Mouse (Mus musculus) adipocyte (in vitro differentiated cells): ENCODE measurements around the gene BC100530.
"Not testable (repeated sequence)": the region's sequence is repeated elsewhere in the genome, so short reads cannot be mapped to it uniquely, and the experiment has no call there.

Source experiments
- DNase-seq: peaks from one replicate; pipeline ENCODE4 v3.0.0-alpha.2; 2016; ENCODE audit warnings: low spot score

Gene BC100530

DNA sequence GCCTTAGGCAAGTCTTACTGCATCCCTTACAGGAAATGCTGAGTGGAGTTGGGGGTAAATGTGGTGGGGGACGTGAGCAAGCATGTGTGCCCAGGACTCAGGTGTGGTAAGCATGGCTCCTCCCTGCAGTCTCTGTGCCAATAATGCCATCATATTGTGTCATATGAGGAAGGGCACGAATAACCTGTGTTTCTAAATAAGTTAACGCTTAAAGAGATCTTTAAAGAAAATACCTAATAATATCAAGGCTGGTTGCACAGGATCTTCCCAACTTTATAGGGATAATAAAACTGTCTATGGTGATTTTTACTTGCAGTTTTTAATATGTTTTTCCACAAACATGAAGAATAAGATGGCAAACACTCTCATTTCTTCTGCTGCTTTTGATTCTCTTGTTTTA lies at the start of gene BC100530:
Gene BC100530 (minus strand): TSS at position 101 of the 400 bp plus-strand sequence.
- DNase-seq = not testable (repeated sequence)

DNA sequence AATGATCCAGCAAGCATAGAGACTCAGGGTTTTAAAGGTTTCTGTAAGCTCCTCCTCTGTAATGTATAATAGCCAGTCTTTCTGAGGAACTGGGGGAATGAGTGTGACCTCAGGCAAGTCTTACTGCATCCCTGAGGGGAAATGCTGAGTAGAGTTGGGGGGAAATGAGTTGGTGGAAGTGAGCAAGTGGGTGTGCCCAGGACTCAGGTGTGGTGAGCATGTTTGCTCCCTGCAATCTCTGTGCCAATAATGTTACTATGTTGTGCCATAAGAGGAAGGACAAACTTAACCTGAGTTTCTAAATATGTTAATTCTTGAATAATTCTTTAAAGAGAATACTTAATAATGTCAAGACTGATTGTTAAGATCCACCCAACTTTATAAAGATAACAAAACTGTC lies 40.8 kb upstream of the BC100530 start, which contains the start of gene Stfa2:
Gene Stfa2 (minus strand): TSS at position 101 of the 400 bp plus-strand sequence.
- DNase-seq = no peak

DNA sequence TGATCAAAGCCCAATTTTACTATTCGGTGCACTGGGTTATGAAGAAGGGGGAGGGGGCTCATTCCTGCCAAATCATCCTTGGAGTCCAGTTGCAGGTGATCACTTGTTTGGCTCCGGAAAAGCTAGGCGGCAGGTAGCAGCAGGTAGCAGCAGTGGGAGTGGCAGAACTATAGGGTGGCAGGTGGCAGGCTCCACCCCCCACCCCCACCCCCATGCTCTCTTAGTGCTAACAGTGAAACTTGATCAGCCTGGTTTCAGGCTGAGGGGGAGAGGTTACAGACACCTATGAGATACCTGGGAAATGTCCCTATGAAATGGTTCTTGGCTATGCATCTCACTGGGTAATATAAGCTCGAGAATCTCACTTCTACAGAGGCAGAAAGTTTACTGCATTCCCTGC lies 21.5 kb upstream of the BC100530 start:
- no peak for DNase-seq

DNA sequence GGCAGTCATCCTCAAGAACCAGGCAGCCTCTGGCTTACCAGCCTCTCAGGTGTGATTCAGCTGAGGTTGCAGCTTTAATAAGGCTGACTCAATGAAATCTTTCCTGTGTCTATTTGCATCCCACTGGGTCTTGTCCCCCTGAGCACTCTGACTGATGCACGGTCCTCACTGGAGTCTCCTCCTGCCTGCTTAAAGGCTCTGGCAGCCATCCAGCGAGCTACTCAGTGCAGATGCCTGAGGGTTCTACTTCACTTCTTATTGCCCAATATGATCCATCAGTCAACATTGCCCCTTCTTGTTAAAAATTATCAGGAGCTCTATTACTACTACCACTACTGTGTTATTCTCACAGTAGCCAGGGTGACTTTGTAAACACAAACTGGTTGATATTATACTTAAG lies 30.4 kb downstream of the BC100530 start:
- peak; percentile 2 for DNase-seq

DNA sequence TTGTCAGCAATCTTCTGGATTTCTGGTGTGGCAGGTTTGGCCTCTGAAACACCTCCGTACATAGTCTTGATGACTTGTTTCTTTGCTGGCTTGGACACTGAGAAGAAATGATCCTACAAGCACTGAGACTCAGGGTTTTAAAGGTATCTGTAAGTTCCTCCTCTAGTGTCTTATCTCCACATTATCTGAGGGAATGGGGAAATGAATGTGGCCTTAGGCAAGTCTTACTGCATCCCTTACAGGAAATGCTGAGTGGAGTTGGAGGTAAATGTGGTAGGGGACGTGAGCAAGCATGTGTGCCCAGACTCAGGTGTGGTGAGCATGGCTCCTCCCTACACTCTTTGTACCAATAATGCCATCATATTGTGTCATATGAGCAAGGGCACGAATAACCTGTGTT lies 33.3 kb downstream of the BC100530 start, which contains the start of gene BC117090:
Gene BC117090 (minus strand): TSS at position 101 of the 400 bp plus-strand sequence.
- no peak for DNase-seq

DNA sequence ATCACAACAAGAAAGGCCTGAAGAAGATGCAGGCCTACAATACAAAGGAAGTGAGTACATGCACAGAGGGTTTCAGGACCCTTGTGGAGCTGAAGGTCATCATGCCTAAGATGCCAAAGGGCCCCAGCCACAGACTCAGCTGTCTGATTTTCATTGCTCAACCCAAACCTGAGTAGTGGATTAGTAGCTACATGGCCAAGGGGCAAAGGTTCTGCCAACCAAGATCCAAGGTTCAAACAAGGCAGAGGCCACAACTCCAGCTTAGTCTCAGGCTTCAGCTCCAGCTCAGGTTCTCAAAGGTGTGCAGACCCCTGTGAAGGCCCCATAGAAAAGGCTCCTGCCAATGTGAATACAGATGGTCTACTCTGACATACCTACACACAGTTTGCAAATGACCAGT lies 48.3 kb downstream of the BC100530 start:
- no peak for DNase-seq

DNA sequence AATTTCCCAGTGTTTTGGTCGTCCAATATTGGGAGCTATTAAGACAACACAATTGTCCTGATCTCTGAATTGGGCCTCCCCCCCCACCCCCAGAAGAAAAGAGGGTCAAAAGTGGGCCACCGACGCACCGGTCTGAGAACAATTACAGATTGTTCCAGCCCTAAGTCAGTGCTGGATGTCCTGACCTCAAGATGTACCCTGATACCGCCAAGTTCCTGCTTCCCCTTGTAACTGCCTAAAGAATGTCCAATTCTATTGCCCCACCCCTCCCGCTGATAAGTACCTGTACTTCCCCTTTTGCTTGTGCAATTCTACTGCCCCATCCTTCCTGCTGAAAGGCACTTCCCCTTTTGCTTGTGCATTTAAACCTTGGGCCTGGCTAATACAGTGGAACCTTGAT lies 51.4 kb downstream of the BC100530 start:
- DNase-seq = not testable (repeated sequence)
